Mouse (Mus musculus) CH12.LX (cell line): ENCODE data around the gene Olfr651.

Source experiments
- BHLHE40 ChIP-seq: IDR thresholded peaks from 2 replicates; pipeline ENCODE4 v1.6.1; 2011; ENCODE audit warnings: mild to moderate bottlenecking, low read depth, low read length, improper control_type of control experiment
- CTCF ChIP-seq, 2 experiments: IDR thresholded peaks in 1 of 2; conservative IDR thresholded peaks in 1 of 2; 2 replicates each; pipeline ENCODE4 v1.5.1; 2011 to 2012; ENCODE audit warnings: low read depth in 2 of 2, low read length in 2 of 2, improper control_type of control experiment in 1 of 2, inconsistent platforms in 1 of 2, mild to moderate bottlenecking in 1 of 2, moderate library complexity in 1 of 2
- EP300 ChIP-seq: IDR thresholded peaks from 2 replicates; pipeline ENCODE4 v1.6.1; 2011; ENCODE audit warnings: low read length, improper control_type of control experiment
- MAFK ChIP-seq: IDR thresholded peaks from 2 replicates; pipeline ENCODE4 v1.6.1; 2011; ENCODE audit warnings: low read length, improper control_type of control experiment; ENCODE audit not compliant: insufficient replicate concordance
- POLR2A ChIP-seq: IDR thresholded peaks from 2 replicates; pipeline ENCODE4 v1.6.1; 2011; ENCODE audit warnings: low read depth, mild to moderate bottlenecking, improper control_type of control experiment, low read length
- POLR2AphosphoS2 ChIP-seq: IDR thresholded peaks from 2 replicates; pipeline ENCODE4 v1.6.1; 2011; ENCODE audit warnings: low read depth, low read length, improper control_type of control experiment
- USF1 ChIP-seq: IDR thresholded peaks from 2 replicates; pipeline ENCODE4 v1.6.1; 2014; ENCODE audit warnings: low read depth, mild to moderate bottlenecking, inconsistent platforms, low read length, improper control_type of control experiment
- ZC3H11A ChIP-seq: IDR thresholded peaks from 2 replicates; pipeline ENCODE4 v1.6.1; 2012; ENCODE audit warnings: low read depth, mild to moderate bottlenecking, inconsistent platforms, low read length, improper control_type of control experiment

DNA sequence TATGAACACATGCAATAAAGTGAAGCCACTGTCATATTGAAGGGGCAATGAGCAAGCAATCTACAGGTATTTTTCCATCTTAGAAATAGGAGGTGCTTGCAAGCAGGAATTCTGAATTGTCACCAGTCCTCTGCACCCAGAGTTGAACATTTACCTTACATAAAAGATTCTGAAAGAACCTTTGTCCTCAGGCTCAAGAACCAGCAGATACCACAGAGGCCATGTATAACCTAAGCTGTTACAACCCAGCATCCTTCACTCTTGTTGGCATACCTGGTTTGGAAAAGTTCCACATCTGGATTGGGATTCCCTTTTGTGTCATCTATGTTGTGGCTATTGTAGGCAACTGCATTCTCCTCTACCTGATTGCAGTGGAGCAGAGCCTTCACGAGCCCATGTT lies 2.8 kb downstream of the Olfr651 start:
- no peak for TF ChIP-seq POLR2A
- TF ChIP-seq BHLHE40: no peak
- TF ChIP-seq ZC3H11A: no peak
- no peak for TF ChIP-seq MAFK
- TF ChIP-seq EP300: no peak
- no peak for TF ChIP-seq CTCF (conservative IDR thresholded peaks at IDR 0.05 in 1 of 2, IDR thresholded peaks at IDR 0.05 in 1 of 2; ENCODE audit: low read depth in 2 of 2, low read length in 2 of 2)
- TF ChIP-seq USF1: no peak
- no peak for TF ChIP-seq POLR2AphosphoS2
